Mouse (Mus musculus): Measurements from ENCODE around the gene Aldh1a2. TPM values are rescaled to one million over a fixed set of nuclear protein-coding genes. Genes with fewer than 3 reads are reported as not detected.

The Aldh1a2 gene
- total RNA-seq, 4 experiments from 2014 or later, result 0.88 to 6.4 (median 3.0) TPM

Other genes with a start within 250 kb of the Aldh1a2 start
- gene Aqp9, start 47.1 kb upstream of the Aldh1a2 start, total RNA-seq (2022), result under 1 TPM in 2 of 4 experiments, not detected in 2; 0.13 to 0.16 TPM

All from gastrocnemius, adult 8-10 months (tissue).